ENCODE assay signal across 14 mouse cellular contexts in the genomic region with DNA sequence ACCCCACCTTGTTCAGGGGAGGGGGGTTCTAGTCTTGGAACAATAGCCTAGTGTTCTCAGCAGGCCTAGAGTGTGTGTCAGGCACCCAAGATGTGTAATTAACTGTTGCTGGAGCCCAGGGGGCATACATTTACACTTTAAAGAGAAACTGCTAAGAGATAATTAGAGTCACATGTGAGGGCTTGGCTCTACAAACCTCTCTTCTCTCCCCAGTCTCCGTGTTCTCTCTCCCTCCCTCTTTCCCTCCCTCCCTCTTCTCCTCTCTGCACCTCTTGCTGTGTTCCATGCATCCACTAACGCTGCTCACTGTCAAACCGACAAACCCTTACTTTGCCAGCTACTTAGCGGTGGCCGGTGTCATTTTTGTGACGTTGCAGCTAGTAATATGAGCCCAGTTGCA.
A peak's percentile ranks its signal among the peaks of the same experiment; 100 is the strongest.
DNase-seq lines count a peak whose midpoint lies in the region; ATAC-seq and TF ChIP-seq lines count a peak whose summit lies in the region.
"Had no signal": no experiment of that assay in that cellular context is flagged by ENCODE, and none has a peak within 500 bp of the region (broad histone marks: within the 10 kb centered on the region; RNA-seq: fewer than 3 reads in every experiment).

No protein-coding gene starts in this region.

- DNase-seq in heart, adult 9 months (ENCODE audit: low spot score in 2 of 2): no peak
- no peak for DNase-seq in hindbrain, postnatal 0 days (ENCODE audit: low spot score)
- no peak for DNase-seq in gastrocnemius, postnatal 25 days
- no peak for DNase-seq in gastrocnemius, postnatal 4 days (ENCODE audit: low spot score in 2 of 2)
- DNase-seq in layer of hippocampus, adult 11-12 months (ENCODE audit: low spot score): no peak
- DNase-seq: heart, adult 18-20 months; kidney, postnatal 14 days; lung, postnatal 36 days; thymus, adult 2 months had no signal

- H3K4me1 ChIP-seq in heart, embryonic 12.5 days (replicated peaks): peaks cover 19% of the 10 kb centered on the region
- H3K4me1 ChIP-seq in forebrain, embryonic 12.5 days: peaks cover 60% of the 10 kb centered on the region
- no peaks in the 10 kb centered on the region; the same call in 1 of the 2 replicates for H3K4me1 ChIP-seq in hindbrain, postnatal 0 days (ENCODE audit: insufficient read depth, low read length)
- H3K4me1 ChIP-seq in midbrain, embryonic 16.5 days (ENCODE audit: control insufficient read depth, insufficient read depth, low read length): peaks cover 30% of the 10 kb centered on the region

- H3K9ac ChIP-seq in heart, embryonic 12.5 days: no peak overlapping the region
- H3K9ac ChIP-seq in forebrain, embryonic 12.5 days: 0 out of 2 replicates have a peak overlapping the region, but pooled peaks have one; percentile 4
- no peak overlapping the region for H3K9ac ChIP-seq in hindbrain, postnatal 0 days (replicated peaks; ENCODE audit: low read length)
- H3K9ac ChIP-seq in midbrain, embryonic 16.5 days (ENCODE audit: low read depth, low read length): no peak overlapping the region
- H3K9ac ChIP-seq: liver, embryonic 12.5 days had no signal

- H3K36me3 ChIP-seq in heart, embryonic 12.5 days: no peaks in the 10 kb centered on the region
- peaks cover 52% of the 10 kb centered on the region for H3K36me3 ChIP-seq in forebrain, embryonic 12.5 days (replicated peaks)
- no peaks in the 10 kb centered on the region for H3K36me3 ChIP-seq in hindbrain, postnatal 0 days (ENCODE audit: insufficient read depth, low read length)
- peaks cover 5% of the 10 kb centered on the region for H3K36me3 ChIP-seq in midbrain, embryonic 16.5 days (ENCODE audit: control insufficient read depth, insufficient read depth, low read length)
- H3K36me3 ChIP-seq: liver, embryonic 12.5 days had no signal

- WGBS in heart, embryonic 12.5 days: 12% methylated on average over 6 of the region's 6 CpGs
- WGBS in forebrain, embryonic 12.5 days: 12% methylated on average over 6 of the region's 6 CpGs
- WGBS in hindbrain, postnatal 0 days: 17% methylated on average over 6 of the region's 6 CpGs
- 7% methylated on average over 6 of the region's 6 CpGs for WGBS in midbrain, embryonic 16.5 days

- no peak overlapping the region for H3K4me3 ChIP-seq in heart, embryonic 12.5 days
- no peak overlapping the region for H3K4me3 ChIP-seq in forebrain, embryonic 12.5 days (replicated peaks)
- H3K4me3 ChIP-seq in hindbrain, postnatal 0 days (ENCODE audit: low read length): no peak overlapping the region
- H3K4me3 ChIP-seq in midbrain, embryonic 16.5 days (ENCODE audit: low read depth, low read length): no peak overlapping the region
- H3K4me3 ChIP-seq: liver, embryonic 12.5 days had no signal

- no peak overlapping the region for H3K27ac ChIP-seq in heart, embryonic 12.5 days (ENCODE audit: poor library complexity, severe bottlenecking)
- peak overlapping the region; percentile 74 for H3K27ac ChIP-seq in forebrain, embryonic 12.5 days
- H3K27ac ChIP-seq in hindbrain, postnatal 0 days: no peak overlapping the region
- H3K27ac ChIP-seq in midbrain, embryonic 16.5 days (ENCODE audit: low read length): peak overlapping the region; percentile 6

- 0 out of 2 replicates have a peak overlapping the region, but pooled peaks have one; percentile 21 for H3K4me2 ChIP-seq in heart, embryonic 12.5 days
- no peak overlapping the region for H3K4me2 ChIP-seq in forebrain, embryonic 12.5 days
- H3K4me2 ChIP-seq in hindbrain, postnatal 0 days (ENCODE audit: low read depth, low read length): no peak overlapping the region
- H3K4me2 ChIP-seq in midbrain, embryonic 16.5 days (ENCODE audit: low read length): no peak overlapping the region

- H3K9me3 ChIP-seq in heart, embryonic 12.5 days (replicated peaks): no peaks in the 10 kb centered on the region
- H3K9me3 ChIP-seq in forebrain, embryonic 12.5 days: no peaks in the 10 kb centered on the region
- no peaks in the 10 kb centered on the region for H3K9me3 ChIP-seq in hindbrain, postnatal 0 days (ENCODE audit: low read length)
- H3K9me3 ChIP-seq in midbrain, embryonic 16.5 days (replicated peaks; ENCODE audit: control insufficient read depth, low read length, poor library complexity, severe bottlenecking): no peaks in the 10 kb centered on the region
- H3K9me3 ChIP-seq: liver, embryonic 12.5 days had no signal

- H3K27me3 ChIP-seq in heart, embryonic 12.5 days (replicated peaks): peaks cover 9% of the 10 kb centered on the region; the same call in 1 of the 2 replicates
- no peaks in the 10 kb centered on the region for H3K27me3 ChIP-seq in forebrain, embryonic 12.5 days
- H3K27me3 ChIP-seq in hindbrain, postnatal 0 days (ENCODE audit: insufficient read depth, low read length): no peaks in the 10 kb centered on the region
- no peaks in the 10 kb centered on the region for H3K27me3 ChIP-seq in midbrain, embryonic 16.5 days (ENCODE audit: control insufficient read depth, insufficient read depth, low read depth, low read length)

- TF ChIP-seq CTCF in hindbrain, postnatal 0 days (IDR thresholded peaks at IDR 0.05; ENCODE audit: low read depth): no peak

- no peak for ATAC-seq in heart, embryonic 12.5 days (ENCODE audit: insufficient number of reproducible peaks, low FRiP score)
- ATAC-seq in forebrain, embryonic 12.5 days (ENCODE audit: low FRiP score): peak; percentile 44; the same call in 1 of the 2 replicates
- 0 out of 2 replicates have a peak, but pooled peaks have one; percentile 31 for ATAC-seq in hindbrain, postnatal 0 days
- peak; percentile 49 for ATAC-seq in midbrain, embryonic 16.5 days
- ATAC-seq: activated CD4-positive, CD25-positive, alpha-beta regulatory T cell, adult 4 months had no signal

Comparison
In these comparisons a context has a peak if more than half of its experiments do, and no peak if none do; other contexts are left out.
1. H3K27ac ChIP-seq: peak in forebrain, embryonic 12.5 days (single experiment) and midbrain, embryonic 16.5 days (single experiment); none in heart, embryonic 12.5 days (single experiment) and hindbrain, postnatal 0 days (single experiment).